Mouse (Mus musculus) kidney, embryonic 15.5 days (tissue): ENCODE measurements around the gene 2810006K23Rik. TPM values are rescaled to one million over a fixed set of nuclear protein-coding genes. Genes with fewer than 3 reads are reported as not detected.
"Not testable (repeated sequence)": the region's sequence is repeated elsewhere in the genome, so short reads cannot be mapped to it uniquely, and the experiment has no call there.

Experiments used
- ATAC-seq: fragments of 200-750 bp; cut with Nextera tagmentation; replicated peaks from 2 replicates; pipeline ENCODE4 v1.8.0; 2017; ENCODE audit warnings: moderate TSS enrichment; ENCODE audit not compliant: low FRiP score
- H3K27ac ChIP-seq: fragments of 300-500 bp; sonication (generic); 2 replicates; pipeline ENCODE4 v1.5.1; 2015; ENCODE audit warnings: mild to moderate bottlenecking, inconsistent platforms
- H3K27me3 ChIP-seq: fragments of 300-500 bp; sonication (generic); 2 replicates; pipeline ENCODE4 v1.6.1; 2015; ENCODE audit warnings: inconsistent platforms
- H3K36me3 ChIP-seq: fragments of 300-500 bp; sonication (generic); 2 replicates; pipeline ENCODE4 v1.6.1; 2015; ENCODE audit warnings: inconsistent platforms
- H3K4me1 ChIP-seq: fragments of 300-500 bp; sonication (generic); 2 replicates; pipeline ENCODE4 v1.6.1; 2015; ENCODE audit warnings: inconsistent platforms
- H3K4me2 ChIP-seq: fragments of 300-500 bp; sonication (generic); 2 replicates; pipeline ENCODE4 v1.6.1; 2015; ENCODE audit warnings: moderate library complexity, mild to moderate bottlenecking, inconsistent platforms
- H3K4me3 ChIP-seq: fragments of 300-500 bp; sonication (generic); replicated peaks from 2 replicates; pipeline ENCODE4 v1.5.1; 2015; ENCODE audit warnings: mild to moderate bottlenecking, inconsistent platforms
- H3K9ac ChIP-seq: fragments of 300-500 bp; sonication (generic); 2 replicates; pipeline ENCODE4 v1.6.1; 2015; ENCODE audit warnings: mild to moderate bottlenecking, inconsistent platforms
- H3K9me3 ChIP-seq: fragments of 300-500 bp; sonication (generic); replicated peaks from 2 replicates; pipeline ENCODE4 v1.6.1; 2016; ENCODE audit warnings: inconsistent platforms
- WGBS: fragments of 180-500 bp; shearing (Covaris S2); methylation state at CpG from one replicate; pipeline ENCODE4 v1.1.7; 2015; ENCODE audit warnings: mixed read lengths; 5-methylcytosine and 5-hydroxymethylcytosine counted together
- polyA plus RNA-seq: library from polyadenylated mRNA; unstranded; fragments of >200 nt; fragmentation: Nextera tagmentation; extraction: Ambion mirVana; gene quantifications from 2 replicates; pipeline ENCODE4 v1.2.1, GENCODE M21; 2015

Gene 2810006K23Rik
- 20.0 and 21.7 TPM in 2 replicates for polyA plus RNA-seq

- Histone ChIP-seq H3K4me1 (peaks cover 24% of the 10 kb centered on the region), H3K27ac (peak within 1 kb of the TSS; percentile 96), H3K4me2 (peak within 1 kb of the TSS; percentile 91), H3K4me3 (peak within 1 kb of the TSS; percentile 68), H3K36me3 (peaks cover 19% of the 10 kb centered on the region), H3K27me3 (no peaks in the 10 kb centered on the region), H3K9ac (peak within 1 kb of the TSS; percentile 76), H3K9me3 (no peaks in the 10 kb centered on the region)
- ATAC-seq = peak; percentile 99
- under 1% methylated on average over 72 of the region's 72 CpGs for whole genome bisulfite sequencing
Observed at GRCm38 (mm10) chr5:124327510-124328364, at the start of gene 2810006K23Rik, which contains the start of gene Mphosph9. 2810006K23Rik (plus strand) TSS chr5:124328089. Mphosph9 (minus strand) TSS chr5:124327972.

- Histone ChIP-seq H3K4me1 (no peaks in the 10 kb centered on the region), H3K27ac (no peak overlapping the region), H3K4me3 (no peak overlapping the region), H3K9ac (no peak overlapping the region), H3K27me3 (no peaks in the 10 kb centered on the region), H3K4me2 (no peak overlapping the region), H3K36me3 (peaks cover 82% of the 10 kb centered on the region), H3K9me3 (0 out of 2 replicates have a peak, but pooled peaks cover 3% of the 10 kb centered on the region)
- 90% methylated on average over 2 of the region's 2 CpGs for WGBS
- no peak for ATAC-seq
Observed at GRCm38 (mm10) chr5:124282854-124283253, 45.0 kb upstream of the 2810006K23Rik start.

DNA sequence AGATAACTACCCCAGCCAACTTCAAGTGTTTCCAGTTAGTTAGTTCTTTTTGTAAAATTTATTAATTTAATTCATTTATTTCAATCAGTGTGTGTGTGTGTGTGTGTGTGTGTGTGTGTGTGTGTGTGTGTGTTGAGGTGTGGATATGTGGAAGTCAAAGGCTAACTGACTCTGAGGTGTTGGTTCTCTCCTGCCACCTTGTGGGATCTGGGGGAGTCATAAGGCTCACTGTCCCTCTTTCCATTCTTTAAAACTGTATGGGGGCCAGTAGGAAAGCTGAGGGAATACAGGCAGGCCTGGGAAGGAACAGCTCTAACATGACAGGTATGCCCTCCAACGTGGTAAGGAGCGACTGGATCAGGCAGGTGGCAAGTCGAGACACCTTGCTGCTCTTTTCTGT is 43.6 kb upstream of the 2810006K23Rik start:
- Histone ChIP-seq H3K9me3 (0 out of 2 replicates have a peak, but pooled peaks cover 5% of the 10 kb centered on the region), H3K4me1 (no peaks in the 10 kb centered on the region), H3K9ac (no peak overlapping the region), H3K27me3 (no peaks in the 10 kb centered on the region), H3K4me2 (no peak overlapping the region), H3K36me3 (peaks cover 83% of the 10 kb centered on the region), H3K27ac (no peak overlapping the region), H3K4me3 (no peak overlapping the region)
- 69% methylated on average over 3 of the region's 3 CpGs for whole genome bisulfite sequencing
- no peak for ATAC-seq

DNA sequence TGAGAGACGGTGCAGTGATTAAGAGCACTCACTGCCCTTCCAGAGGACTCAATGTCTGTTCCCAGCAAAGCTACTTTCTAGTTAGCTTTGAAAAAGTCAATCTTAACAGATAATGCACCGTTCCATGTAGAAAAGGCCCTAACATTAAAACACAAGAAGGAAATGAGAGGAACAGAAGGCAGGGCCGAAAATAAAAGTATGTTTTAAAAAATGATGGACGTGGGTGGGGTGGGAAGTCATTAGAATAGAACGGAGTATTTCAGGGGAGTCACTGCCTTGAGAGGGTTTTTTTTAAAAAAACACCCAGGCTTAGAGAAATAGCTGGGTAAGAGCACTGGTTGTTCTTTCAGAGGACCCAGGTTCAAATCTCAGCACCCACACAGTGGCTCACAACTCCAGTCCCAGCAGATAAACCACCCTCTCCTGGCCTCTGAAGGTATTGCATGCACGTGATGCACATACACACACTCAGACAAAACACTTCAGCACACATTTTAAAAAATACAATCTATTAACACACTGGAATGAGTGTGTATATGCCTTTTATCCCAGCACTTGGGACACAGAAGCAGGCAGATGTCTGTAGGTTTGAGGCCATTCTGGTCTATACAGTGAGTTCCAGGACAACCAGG is 40.2 kb upstream of the 2810006K23Rik start:
- Histone ChIP-seq H3K27me3 (no peaks in the 10 kb centered on the region), H3K27ac (no peak overlapping the region), H3K4me3 (no peak overlapping the region), H3K9ac (no peak overlapping the region), H3K9me3 (0 out of 2 replicates have a peak, but pooled peaks cover 5% of the 10 kb centered on the region), H3K4me2 (no peak overlapping the region), H3K36me3 (peaks cover 90% of the 10 kb centered on the region), H3K4me1 (no peaks in the 10 kb centered on the region)
- no peak for ATAC-seq
- 97% methylated on average over 6 of the region's 6 CpGs for WGBS

- no peak for ATAC-seq
- Histone ChIP-seq H3K27ac (no peak overlapping the region), H3K4me3 (no peak overlapping the region), H3K36me3 (peaks cover 95% of the 10 kb centered on the region), H3K9ac (no peak overlapping the region), H3K9me3 (0 out of 2 replicates have a peak, but pooled peaks cover 5% of the 10 kb centered on the region), H3K4me2 (no peak overlapping the region), H3K27me3 (no peaks in the 10 kb centered on the region), H3K4me1 (no peaks in the 10 kb centered on the region)
- WGBS = 87% methylated on average over 4 of the region's 4 CpGs
Observed at GRCm38 (mm10) chr5:124290216-124290615, 37.7 kb upstream of the 2810006K23Rik start.

DNA sequence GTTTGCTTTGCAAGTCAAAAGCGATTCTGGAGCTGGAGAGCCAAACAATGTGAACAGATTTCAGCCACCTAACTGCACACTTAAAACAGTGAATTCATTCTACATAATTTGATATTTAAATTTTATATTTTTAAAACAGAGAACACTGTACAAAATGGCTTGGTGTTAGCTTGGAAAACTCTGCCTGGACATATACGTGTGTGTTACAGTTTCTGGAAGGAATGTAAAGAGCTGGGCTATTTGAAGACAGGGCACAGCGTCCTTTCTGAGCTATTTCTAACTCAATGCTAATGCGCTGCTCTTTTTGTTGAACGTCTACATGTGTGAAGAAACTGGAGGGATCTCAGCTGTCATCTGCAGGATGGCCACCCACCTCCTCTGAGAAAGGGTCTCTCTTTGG is 33.9 kb upstream of the 2810006K23Rik start:
- Histone ChIP-seq H3K27ac (no peak overlapping the region), H3K4me2 (no peak overlapping the region), H3K9me3 (no peaks in the 10 kb centered on the region), H3K9ac (no peak overlapping the region), H3K36me3 (peaks cover 94% of the 10 kb centered on the region), H3K4me3 (no peak overlapping the region), H3K27me3 (no peaks in the 10 kb centered on the region), H3K4me1 (no peaks in the 10 kb centered on the region)
- ATAC-seq = no peak
- 94% methylated on average over 5 of the region's 5 CpGs for WGBS

GRCm38 (mm10) chr5:124296475-124296874 is 31.4 kb upstream of the 2810006K23Rik start:
- H3K27me3 ChIP-seq = no peaks in the 10 kb centered on the region
- ATAC-seq = no peak
- H3K9ac ChIP-seq = no peak overlapping the region
- H3K36me3 ChIP-seq = peaks cover 83% of the 10 kb centered on the region
- no peak overlapping the region for H3K4me3 ChIP-seq
- no peak overlapping the region for H3K4me2 ChIP-seq
- no peaks in the 10 kb centered on the region for H3K4me1 ChIP-seq
- no peak overlapping the region for H3K27ac ChIP-seq
- 91% methylated on average over 4 of the region's 4 CpGs for whole genome bisulfite sequencing
- no peaks in the 10 kb centered on the region for H3K9me3 ChIP-seq

- not testable (repeated sequence) for H3K4me3 ChIP-seq, H3K27me3 ChIP-seq, H3K4me2 ChIP-seq, H3K9me3 ChIP-seq, H3K4me1 ChIP-seq, H3K27ac ChIP-seq, ATAC-seq, H3K9ac ChIP-seq
- peaks cover 74% of the 10 kb centered on the region for H3K36me3 ChIP-seq
- 69% methylated on average over 4 of the region's 4 CpGs for WGBS
Observed at GRCm38 (mm10) chr5:124299307-124299706, 28.6 kb upstream of the 2810006K23Rik start.

DNA sequence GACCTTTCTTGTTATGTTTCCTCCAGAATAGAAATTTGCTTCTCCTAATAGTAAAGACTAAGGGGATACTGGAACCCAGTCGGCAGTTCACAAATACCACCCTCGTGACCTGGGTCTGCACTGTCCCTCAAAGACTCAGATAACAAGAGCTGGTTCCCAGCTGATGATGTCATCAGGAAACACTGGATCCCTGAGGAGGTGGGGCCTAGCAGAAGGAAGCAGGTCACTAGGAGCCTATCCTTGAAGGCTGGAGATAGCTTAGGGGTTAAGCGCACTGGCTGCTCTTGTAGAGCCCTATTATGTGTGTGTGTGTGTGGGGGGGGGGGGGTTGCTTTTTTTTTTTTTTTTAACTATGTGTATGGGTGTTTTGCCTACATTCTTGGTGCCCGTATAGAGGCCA is 27.8 kb upstream of the 2810006K23Rik start:
- Histone ChIP-seq H3K9ac (no peak overlapping the region), H3K27ac (no peak overlapping the region), H3K9me3 (no peaks in the 10 kb centered on the region), H3K4me2 (no peak overlapping the region), H3K4me3 (no peak overlapping the region), H3K4me1 (no peaks in the 10 kb centered on the region), H3K36me3 (peaks cover 71% of the 10 kb centered on the region), H3K27me3 (no peaks in the 10 kb centered on the region)
- 73% methylated on average over 4 of the region's 4 CpGs for WGBS
- ATAC-seq = no peak

GRCm38 (mm10) chr5:124302853-124303252 is 25.0 kb upstream of the 2810006K23Rik start:
- not testable (repeated sequence) for H3K9me3 ChIP-seq, H3K4me3 ChIP-seq, H3K4me2 ChIP-seq, H3K27ac ChIP-seq, H3K4me1 ChIP-seq, H3K27me3 ChIP-seq, ATAC-seq, H3K9ac ChIP-seq
- H3K36me3 ChIP-seq = peaks cover 73% of the 10 kb centered on the region
- 91% methylated on average over 6 of the region's 6 CpGs for WGBS

GRCm38 (mm10) chr5:124309155-124309554 is 18.7 kb upstream of the 2810006K23Rik start:
- no peaks in the 10 kb centered on the region for H3K27me3 ChIP-seq
- H3K36me3 ChIP-seq = peaks cover 87% of the 10 kb centered on the region
- H3K4me1 ChIP-seq = no peaks in the 10 kb centered on the region
- H3K4me2 ChIP-seq = no peak overlapping the region
- H3K9me3 ChIP-seq = no peaks in the 10 kb centered on the region
- 93% methylated on average over 10 of the region's 10 CpGs for WGBS
- H3K4me3 ChIP-seq = no peak overlapping the region
- H3K27ac ChIP-seq = no peak overlapping the region
- no peak for ATAC-seq
- no peak overlapping the region for H3K9ac ChIP-seq

GRCm38 (mm10) chr5:124310091-124310490 is 17.8 kb upstream of the 2810006K23Rik start:
- H3K4me1 ChIP-seq = no peaks in the 10 kb centered on the region
- ATAC-seq = no peak

More at GRCm38 (mm10) chr5:124310091-124310490, 17.8 kb upstream of the 2810006K23Rik start:
- H3K4me2 ChIP-seq = no peak overlapping the region
- no peak overlapping the region for H3K27ac ChIP-seq
- peaks cover 94% of the 10 kb centered on the region for H3K36me3 ChIP-seq
- H3K4me3 ChIP-seq = no peak overlapping the region
- WGBS = 94% methylated on average over 11 of the region's 11 CpGs
- H3K9me3 ChIP-seq = no peaks in the 10 kb centered on the region
- H3K27me3 ChIP-seq = no peaks in the 10 kb centered on the region
- H3K9ac ChIP-seq = no peak overlapping the region
